Mouse (Mus musculus): Measurements from ENCODE around the gene Fam19a1. TPM values are rescaled to one million over a fixed set of nuclear protein-coding genes. Genes with fewer than 3 reads are reported as not detected.

Gene Fam19a1
- polyA plus RNA-seq, 1 experiment from 2014 or later: not detected

GRCm38 (mm10) chr6:96349446-96350025, 236.6 kb downstream of the Fam19a1 start:
- TF ChIP-seq CTCF (IDR thresholded peaks at IDR 0.05; ENCODE audit: low read depth) (no peak), EP300 (IDR thresholded peaks at IDR 0.05; ENCODE audit: low read depth) (no peak)
- H3K27me3 ChIP-seq (ENCODE audit: insufficient read depth, low read length): no peaks in the 10 kb centered on the region
- H3K27ac ChIP-seq (ENCODE audit: low read depth): no peak overlapping the region
- H3K4me1 ChIP-seq (ENCODE audit: insufficient read depth): no peaks in the 10 kb centered on the region
- no peak overlapping the region for H3K4me2 ChIP-seq (ENCODE audit: low read depth, low read length)
- ATAC-seq (no peak), DNase-seq (no peak)
- no peaks in the 10 kb centered on the region for H3K36me3 ChIP-seq (replicated peaks; ENCODE audit: insufficient read depth, low read length)
- no peaks in the 10 kb centered on the region for H3K9me3 ChIP-seq (ENCODE audit: low read length)
- 75% methylated on average over 7 of the region's 7 CpGs for WGBS (ENCODE audit: insufficient replicate concordance)
- no peak overlapping the region for H3K9ac ChIP-seq (replicated peaks)
- H3K4me3 ChIP-seq (ENCODE audit: low read depth, low read length): no peak overlapping the region

- ATAC-seq: no peak
- no peak overlapping the region for H3K9ac ChIP-seq (replicated peaks)
- no peak for TF ChIP-seq CTCF (IDR thresholded peaks at IDR 0.05; ENCODE audit: low read depth)
- no peak for TF ChIP-seq EP300 (IDR thresholded peaks at IDR 0.05; ENCODE audit: low read depth)
- no peaks in the 10 kb centered on the region for H3K9me3 ChIP-seq (ENCODE audit: low read length)
- no peaks in the 10 kb centered on the region for H3K27me3 ChIP-seq (ENCODE audit: insufficient read depth, low read length)
- H3K4me3 ChIP-seq (ENCODE audit: low read depth, low read length): no peak overlapping the region
- no peaks in the 10 kb centered on the region for H3K36me3 ChIP-seq (replicated peaks; ENCODE audit: insufficient read depth, low read length)
- DNase-seq: no peak
- no peak overlapping the region for H3K4me2 ChIP-seq (ENCODE audit: low read depth, low read length)
- H3K27ac ChIP-seq (ENCODE audit: low read depth): no peak overlapping the region
- WGBS (ENCODE audit: insufficient replicate concordance): 79% methylated on average over 3 of the region's 3 CpGs
- H3K4me1 ChIP-seq (ENCODE audit: insufficient read depth): no peaks in the 10 kb centered on the region
Measured at GRCm38 (mm10) chr6:96369544-96369943, 256.6 kb downstream of the Fam19a1 start.

- no peak for DNase-seq
- TF ChIP-seq CTCF (IDR thresholded peaks at IDR 0.05; ENCODE audit: low read depth) (no peak), EP300 (IDR thresholded peaks at IDR 0.05; ENCODE audit: low read depth) (no peak)
- Histone ChIP-seq H3K9ac (replicated peaks) (no peak overlapping the region), H3K4me3 (ENCODE audit: low read depth, low read length) (no peak overlapping the region), H3K4me1 (ENCODE audit: insufficient read depth) (no peaks in the 10 kb centered on the region), H3K27ac (ENCODE audit: low read depth) (no peak overlapping the region), H3K36me3 (replicated peaks; ENCODE audit: insufficient read depth, low read length) (no peaks in the 10 kb centered on the region), H3K27me3 (ENCODE audit: insufficient read depth, low read length) (no peaks in the 10 kb centered on the region), H3K4me2 (ENCODE audit: low read depth, low read length) (no peak overlapping the region), H3K9me3 (ENCODE audit: low read length) (no peaks in the 10 kb centered on the region)
- WGBS (ENCODE audit: insufficient replicate concordance): 77% methylated on average over 6 of the region's 6 CpGs
- ATAC-seq: no peak
Measured at GRCm38 (mm10) chr6:96372848-96373247, 259.9 kb downstream of the Fam19a1 start.

- no peaks in the 10 kb centered on the region for H3K9me3 ChIP-seq (ENCODE audit: low read length)
- H3K36me3 ChIP-seq (replicated peaks; ENCODE audit: insufficient read depth, low read length): no peaks in the 10 kb centered on the region
- TF ChIP-seq EP300 (IDR thresholded peaks at IDR 0.05; ENCODE audit: low read depth) (no peak), CTCF (IDR thresholded peaks at IDR 0.05; ENCODE audit: low read depth) (no peak)
- no peak overlapping the region for H3K9ac ChIP-seq (replicated peaks)
- no peak for ATAC-seq
- 78% methylated on average over 2 of the region's 2 CpGs for WGBS (ENCODE audit: insufficient replicate concordance)
- no peak overlapping the region for H3K4me2 ChIP-seq (ENCODE audit: low read depth, low read length)
- no peaks in the 10 kb centered on the region for H3K27me3 ChIP-seq (ENCODE audit: insufficient read depth, low read length)
- no peak overlapping the region for H3K27ac ChIP-seq (ENCODE audit: low read depth)
- DNase-seq: no peak
- H3K4me3 ChIP-seq (ENCODE audit: low read depth, low read length): no peak overlapping the region
- H3K4me1 ChIP-seq (ENCODE audit: insufficient read depth): no peaks in the 10 kb centered on the region
Measured at GRCm38 (mm10) chr6:96373274-96373673, 260.3 kb downstream of the Fam19a1 start.

GRCm38 (mm10) chr6:96376773-96377172, 263.8 kb downstream of the Fam19a1 start:
- Histone ChIP-seq H3K4me2 (ENCODE audit: low read depth, low read length) (no peak overlapping the region), H3K9me3 (ENCODE audit: low read length) (no peaks in the 10 kb centered on the region), H3K4me1 (ENCODE audit: insufficient read depth) (no peaks in the 10 kb centered on the region), H3K27ac (ENCODE audit: low read depth) (no peak overlapping the region), H3K4me3 (ENCODE audit: low read depth, low read length) (no peak overlapping the region), H3K36me3 (replicated peaks; ENCODE audit: insufficient read depth, low read length) (no peaks in the 10 kb centered on the region), H3K9ac (replicated peaks) (no peak overlapping the region), H3K27me3 (ENCODE audit: insufficient read depth, low read length) (no peaks in the 10 kb centered on the region)
- DNase-seq: no peak
- ATAC-seq: no peak
- WGBS (ENCODE audit: insufficient replicate concordance): 78% methylated on average over 3 of the region's 3 CpGs
- TF ChIP-seq EP300 (IDR thresholded peaks at IDR 0.05; ENCODE audit: low read depth) (no peak), CTCF (IDR thresholded peaks at IDR 0.05; ENCODE audit: low read depth) (no peak)

GRCm38 (mm10) chr6:96379229-96379628, 266.3 kb downstream of the Fam19a1 start:
- no peaks in the 10 kb centered on the region for H3K36me3 ChIP-seq (replicated peaks; ENCODE audit: insufficient read depth, low read length)
- no peak overlapping the region for H3K9ac ChIP-seq (replicated peaks)
- ATAC-seq (no peak), DNase-seq (no peak)
- H3K4me1 ChIP-seq (ENCODE audit: insufficient read depth): no peaks in the 10 kb centered on the region
- no peaks in the 10 kb centered on the region for H3K27me3 ChIP-seq (ENCODE audit: insufficient read depth, low read length)
- H3K27ac ChIP-seq (ENCODE audit: low read depth): no peak overlapping the region
- no peak for TF ChIP-seq CTCF (IDR thresholded peaks at IDR 0.05; ENCODE audit: low read depth)
- TF ChIP-seq EP300 (IDR thresholded peaks at IDR 0.05; ENCODE audit: low read depth): no peak
- WGBS (ENCODE audit: insufficient replicate concordance): 61% methylated on average over 4 of the region's 4 CpGs
- H3K4me3 ChIP-seq (ENCODE audit: low read depth, low read length): no peak overlapping the region
- no peak overlapping the region for H3K4me2 ChIP-seq (ENCODE audit: low read depth, low read length)
- H3K9me3 ChIP-seq (ENCODE audit: low read length): no peaks in the 10 kb centered on the region

- DNase-seq (no peak), ATAC-seq (no peak)
- Histone ChIP-seq H3K4me1 (ENCODE audit: insufficient read depth) (no peaks in the 10 kb centered on the region), H3K4me2 (ENCODE audit: low read depth, low read length) (no peak overlapping the region), H3K4me3 (ENCODE audit: low read depth, low read length) (no peak overlapping the region), H3K27ac (ENCODE audit: low read depth) (no peak overlapping the region), H3K36me3 (replicated peaks; ENCODE audit: insufficient read depth, low read length) (no peaks in the 10 kb centered on the region), H3K9ac (replicated peaks) (no peak overlapping the region), H3K27me3 (ENCODE audit: insufficient read depth, low read length) (no peaks in the 10 kb centered on the region), H3K9me3 (ENCODE audit: low read length) (no peaks in the 10 kb centered on the region)
- WGBS (ENCODE audit: insufficient replicate concordance): 72% methylated on average over 1 of the region's 1 CpGs
- TF ChIP-seq EP300 (IDR thresholded peaks at IDR 0.05; ENCODE audit: low read depth) (no peak), CTCF (IDR thresholded peaks at IDR 0.05; ENCODE audit: low read depth) (no peak)
Measured at GRCm38 (mm10) chr6:96384441-96384840, 271.5 kb downstream of the Fam19a1 start.

Data from liver, postnatal 0 days (tissue).